Mouse (Mus musculus): ENCODE data around the gene 4930426L09Rik. TPM values are rescaled to one million over a fixed set of nuclear protein-coding genes. Genes with fewer than 3 reads are reported as not detected.
"Not testable (repeated sequence)": the region's sequence is repeated elsewhere in the genome, so short reads cannot be mapped to it uniquely, and the experiment has no call there.

4930426L09Rik gene
- total RNA-seq, 1 experiment from 2014 or later: 1.1 TPM

- no peak for DNase-seq
These were observed 26.6 kb upstream of the 4930426L09Rik start for GRCm38 (mm10) chr2:18971564-18971963.

- DNase-seq: no peak
These were observed 23.1 kb upstream of the 4930426L09Rik start for GRCm38 (mm10) chr2:18974882-18975645.

- DNase-seq: no peak
These were observed 22.0 kb upstream of the 4930426L09Rik start for GRCm38 (mm10) chr2:18976175-18976574.

GRCm38 (mm10) chr2:18977201-18977805 lies 20.8 kb upstream of the 4930426L09Rik start:
- DNase-seq: no peak

- no peak for DNase-seq
These were observed 19.1 kb upstream of the 4930426L09Rik start for GRCm38 (mm10) chr2:18979046-18979445.

GRCm38 (mm10) chr2:18979675-18980074 lies 18.5 kb upstream of the 4930426L09Rik start:
- no peak for DNase-seq

GRCm38 (mm10) chr2:18982581-18982980 lies 15.6 kb upstream of the 4930426L09Rik start:
- no peak for DNase-seq

GRCm38 (mm10) chr2:18983546-18983945 lies 14.6 kb upstream of the 4930426L09Rik start:
- no peak for DNase-seq

- DNase-seq: no peak
These were observed 13.9 kb upstream of the 4930426L09Rik start for GRCm38 (mm10) chr2:18984095-18984847.

- no peak for DNase-seq
These were observed 12.6 kb upstream of the 4930426L09Rik start for GRCm38 (mm10) chr2:18985506-18985905.

- no peak for DNase-seq
These were observed 9.3 kb upstream of the 4930426L09Rik start for GRCm38 (mm10) chr2:18988885-18989284.

GRCm38 (mm10) chr2:18992512-18993510 lies 5.3 kb upstream of the 4930426L09Rik start:
- no peak for DNase-seq

- DNase-seq: peak; percentile 29
These were observed 1.5 kb upstream of the 4930426L09Rik start for GRCm38 (mm10) chr2:18996451-18997211.

GRCm38 (mm10) chr2:18997387-18997971 lies 664 bp upstream of the 4930426L09Rik start:
- peak; percentile 56 for DNase-seq

- no peak for DNase-seq
These were observed 1.3 kb downstream of the 4930426L09Rik start for GRCm38 (mm10) chr2:18999395-18999794.

GRCm38 (mm10) chr2:19004801-19005200 lies 6.7 kb downstream of the 4930426L09Rik start:
- DNase-seq: no peak

GRCm38 (mm10) chr2:19006124-19006523 lies 8.0 kb downstream of the 4930426L09Rik start:
- no peak for DNase-seq

GRCm38 (mm10) chr2:19007580-19007979 lies 9.4 kb downstream of the 4930426L09Rik start:
- no peak for DNase-seq

- DNase-seq: not testable (repeated sequence)
These were observed 12.4 kb downstream of the 4930426L09Rik start for GRCm38 (mm10) chr2:19010541-19010940.

GRCm38 (mm10) chr2:19011443-19011842 lies 13.3 kb downstream of the 4930426L09Rik start:
- no peak for DNase-seq

GRCm38 (mm10) chr2:19016348-19016747 lies 18.2 kb downstream of the 4930426L09Rik start:
- no peak for DNase-seq

All from adrenal gland, postnatal 25 days (tissue).